Mouse (Mus musculus): ENCODE measurements around the gene Nav2.

Gene Nav2

DNA sequence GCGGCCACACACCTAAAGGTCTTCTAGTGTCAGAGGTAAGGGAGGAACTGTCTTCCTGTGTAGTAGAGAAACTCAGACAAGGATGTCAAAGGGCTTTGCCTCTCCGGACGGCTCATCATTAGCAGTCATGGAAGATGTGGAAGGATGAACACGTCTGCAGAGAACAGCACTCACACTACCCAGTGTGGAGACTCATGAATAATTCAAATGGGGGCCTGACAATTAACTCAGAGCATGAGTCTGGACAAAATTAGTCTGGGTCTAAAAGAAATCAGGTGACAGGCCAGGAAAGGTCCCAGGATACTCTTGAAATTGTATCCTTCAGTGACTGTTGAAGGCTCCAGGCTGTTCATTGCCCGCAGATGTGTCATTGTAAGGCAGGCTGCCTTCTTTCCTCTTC, 17.5 kb upstream of the Nav2 start:
- DNase-seq (ENCODE audit: low spot score), result no peak

GRCm38 (mm10) chr7:48893093-48893492, 15.4 kb upstream of the Nav2 start:
- DNase-seq (ENCODE audit: low spot score), result no peak

DNA sequence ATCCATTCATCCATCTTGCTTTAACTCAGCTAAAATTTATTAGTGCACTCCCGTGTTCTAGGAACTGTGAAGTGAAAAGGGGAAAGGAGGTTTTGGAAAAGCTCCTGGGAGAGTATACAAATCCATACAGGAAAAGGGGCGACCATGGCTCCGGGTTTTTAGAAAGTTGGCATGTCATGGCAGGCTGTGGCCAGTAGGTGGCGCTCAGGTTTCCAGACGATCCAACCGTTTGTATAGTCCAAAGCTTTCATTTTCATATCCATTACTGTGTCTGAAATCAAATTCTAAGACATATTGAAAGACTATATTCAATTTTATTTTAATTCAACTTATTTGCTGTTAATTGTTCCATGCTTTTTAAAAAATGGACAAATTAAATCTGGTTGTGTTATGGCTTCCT, 14.4 kb upstream of the Nav2 start:
- DNase-seq (ENCODE audit: low spot score), result peak; percentile 16

DNA sequence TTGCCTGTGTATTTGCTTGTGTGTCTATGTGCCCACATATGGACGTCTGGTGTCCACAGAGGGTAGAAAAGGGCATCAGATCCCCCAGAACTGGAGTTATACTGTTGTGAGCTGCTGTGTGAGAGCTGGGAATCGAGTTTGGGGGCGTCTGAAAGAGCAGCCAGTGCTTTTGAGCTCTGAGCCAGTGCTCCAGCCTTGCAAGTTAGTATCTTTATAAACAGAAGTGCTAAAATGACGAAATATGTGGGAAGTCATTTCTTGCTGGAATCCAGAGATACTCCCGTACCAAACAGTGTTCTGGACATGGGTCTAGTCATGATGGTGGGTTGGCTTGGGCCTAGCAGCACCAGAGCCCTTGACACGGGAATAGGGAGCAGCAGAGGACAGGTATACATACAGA, 13.8 kb upstream of the Nav2 start:
- no peak for DNase-seq (ENCODE audit: low spot score)

- no peak for DNase-seq (ENCODE audit: low spot score)
Observed at GRCm38 (mm10) chr7:48895475-48895874, 13.0 kb upstream of the Nav2 start.

- no peak for DNase-seq (ENCODE audit: low spot score)
Observed at GRCm38 (mm10) chr7:48896051-48896450, 12.5 kb upstream of the Nav2 start.

GRCm38 (mm10) chr7:48897539-48898163, 10.9 kb upstream of the Nav2 start:
- DNase-seq (ENCODE audit: low spot score), result no peak

DNA sequence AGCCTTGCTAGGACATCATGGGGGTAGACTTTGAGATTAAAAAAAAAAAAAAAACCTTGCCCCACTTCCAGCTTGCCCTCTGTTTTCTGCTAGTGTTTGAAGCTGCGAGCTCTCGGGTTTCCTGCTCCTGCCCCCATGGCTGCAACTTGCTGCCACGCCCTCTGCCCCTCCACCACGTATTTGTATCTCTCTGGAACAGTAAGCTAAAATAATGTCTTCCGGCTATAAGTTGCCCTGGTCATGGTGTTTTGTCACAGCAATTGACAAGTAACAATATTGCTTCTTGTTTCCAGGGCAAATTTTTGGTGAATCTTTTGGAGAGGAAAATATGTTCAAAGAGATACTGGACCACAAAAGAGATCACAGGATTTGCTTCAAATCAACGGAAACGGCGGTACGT, 10.1 kb upstream of the Nav2 start:
- DNase-seq (ENCODE audit: low spot score), result no peak

- DNase-seq (ENCODE audit: low spot score), result no peak
Observed at GRCm38 (mm10) chr7:48900408-48901167, 7.9 kb upstream of the Nav2 start.

DNA sequence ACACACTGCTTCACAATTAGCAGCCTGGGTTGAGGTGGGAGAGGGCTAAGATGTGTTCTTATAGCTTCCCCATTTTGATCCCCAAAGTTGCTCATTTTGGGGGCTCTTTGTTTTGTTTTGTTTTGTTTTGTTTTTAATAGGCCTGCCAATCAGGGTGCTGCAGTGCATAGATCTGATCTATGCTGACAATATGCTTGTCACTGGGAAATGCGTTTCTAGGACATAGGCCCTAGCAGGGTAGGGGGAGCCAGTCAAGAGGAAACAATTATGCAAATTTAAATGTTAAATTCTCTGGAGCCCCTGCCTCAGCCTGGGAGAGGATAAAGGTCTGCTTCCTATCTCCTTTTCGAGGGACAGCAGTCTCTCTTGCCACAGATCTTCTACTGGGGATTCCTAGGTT, 6.1 kb upstream of the Nav2 start:
- no peak for DNase-seq (ENCODE audit: low spot score)

DNA sequence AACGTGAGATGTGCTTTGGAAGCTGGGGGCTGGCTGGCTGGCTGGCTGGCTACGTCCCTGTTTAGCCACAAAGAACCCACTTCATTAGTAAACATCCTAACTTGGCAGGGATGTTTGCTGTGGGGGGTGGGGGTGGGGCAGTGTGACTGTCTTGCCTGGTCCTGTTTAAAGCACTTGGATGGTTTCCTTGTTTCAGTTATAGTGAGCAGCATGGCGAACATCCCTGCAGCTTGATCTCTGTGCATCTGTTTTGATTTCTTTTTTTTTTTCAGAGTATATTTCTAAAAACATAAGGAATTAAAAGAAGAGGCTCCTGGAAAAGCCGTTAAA, 791 bp downstream of the Nav2 start:
- no peak for DNase-seq (ENCODE audit: low spot score)

DNA sequence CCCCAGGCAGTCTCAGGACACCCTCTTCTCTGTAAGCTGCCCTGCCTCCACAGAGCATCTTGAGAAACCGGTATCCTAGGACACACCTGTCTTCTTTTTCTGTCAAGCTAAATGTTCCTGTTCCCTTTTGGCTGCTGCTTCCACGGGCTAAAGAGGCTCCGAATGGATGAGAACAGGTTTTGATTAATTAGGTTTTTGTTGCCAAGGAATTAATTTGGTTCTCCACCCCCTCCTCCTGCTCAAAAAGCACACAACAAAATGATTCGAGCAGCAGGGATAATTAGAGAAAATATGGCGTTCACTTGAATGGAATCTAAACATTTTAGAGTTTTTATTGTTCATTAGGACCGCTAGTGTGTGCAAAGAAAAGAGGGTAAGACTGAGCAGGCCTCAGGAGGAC, 1.8 kb downstream of the Nav2 start:
- DNase-seq (ENCODE audit: low spot score), result no peak

DNA sequence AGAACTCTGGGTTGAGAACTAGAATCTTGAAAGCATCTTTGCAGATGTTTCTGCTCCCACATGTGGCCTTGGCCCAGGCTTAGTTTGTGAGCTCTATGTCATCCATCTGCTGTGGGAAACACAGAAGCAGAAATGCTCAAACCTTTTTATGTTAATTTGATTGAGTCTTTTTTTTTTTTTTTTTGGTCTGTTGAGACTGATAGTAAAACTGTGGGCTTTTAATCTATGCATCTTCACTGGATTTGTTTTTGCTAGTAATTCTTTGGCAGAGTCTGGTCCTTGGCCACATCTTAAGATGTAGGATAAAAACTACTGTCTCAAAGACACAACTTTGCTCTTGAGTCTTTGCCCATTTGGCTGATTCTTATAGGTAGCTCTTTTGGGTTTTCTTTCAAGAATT, 2.6 kb downstream of the Nav2 start:
- no peak for DNase-seq (ENCODE audit: low spot score)

GRCm38 (mm10) chr7:48914630-48915506, 6.4 kb downstream of the Nav2 start:
- DNase-seq (ENCODE audit: low spot score), result no peak

GRCm38 (mm10) chr7:48917463-48917862, 8.9 kb downstream of the Nav2 start:
- no peak for DNase-seq (ENCODE audit: low spot score)

- no peak for DNase-seq (ENCODE audit: low spot score)
Observed at GRCm38 (mm10) chr7:48917988-48918387, 9.5 kb downstream of the Nav2 start.

DNA sequence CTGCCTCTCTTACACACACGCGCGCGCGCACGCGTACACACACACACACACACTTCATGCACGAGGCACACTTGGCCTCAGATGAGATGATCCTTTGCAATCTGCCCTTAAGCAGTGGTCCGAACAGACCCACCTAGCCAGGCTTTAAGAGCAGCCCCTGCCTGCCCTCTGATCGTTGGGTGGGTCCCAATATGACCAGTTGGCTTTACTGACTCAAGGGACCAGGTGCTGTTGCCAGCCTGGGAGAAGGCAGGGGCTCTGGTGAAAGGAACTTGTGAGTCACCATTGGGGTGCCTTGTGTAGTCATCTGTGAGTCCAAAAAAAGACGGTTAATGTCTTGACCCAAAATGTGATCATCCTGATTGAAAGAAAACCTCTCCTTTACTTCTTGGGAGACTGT, 9.9 kb downstream of the Nav2 start:
- DNase-seq (ENCODE audit: low spot score), result no peak

GRCm38 (mm10) chr7:48923620-48924019, 15.1 kb downstream of the Nav2 start:
- no peak for DNase-seq (ENCODE audit: low spot score)

- DNase-seq (ENCODE audit: low spot score), result no peak
Observed at GRCm38 (mm10) chr7:48925214-48925613, 16.7 kb downstream of the Nav2 start.

GRCm38 (mm10) chr7:48928364-48928763, 19.8 kb downstream of the Nav2 start:
- DNase-seq (ENCODE audit: low spot score), result peak; percentile 21

GRCm38 (mm10) chr7:48930399-48930798, 21.9 kb downstream of the Nav2 start:
- no peak for DNase-seq (ENCODE audit: low spot score)

DNA sequence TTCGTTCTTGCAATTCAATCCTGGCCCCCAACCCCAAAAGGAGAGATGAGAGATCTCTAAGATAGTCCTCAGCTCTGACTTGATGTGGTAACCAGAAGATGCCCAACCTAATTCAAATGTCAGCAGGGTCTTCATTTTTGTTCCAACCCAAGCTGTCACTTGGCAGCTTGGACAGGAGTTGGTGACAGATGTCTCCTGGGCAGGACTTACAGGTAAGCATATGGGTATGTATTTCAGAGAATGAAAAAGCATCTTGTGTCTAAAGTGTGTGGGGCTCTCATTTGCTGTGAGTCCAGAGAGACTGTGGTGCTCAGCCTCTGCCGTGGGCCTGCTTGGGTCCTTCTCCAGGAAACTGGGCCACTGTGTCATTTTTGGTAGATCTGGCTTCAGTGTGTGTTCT, 23.6 kb downstream of the Nav2 start:
- DNase-seq (ENCODE audit: low spot score), result no peak

- DNase-seq (ENCODE audit: low spot score), result no peak
Observed at GRCm38 (mm10) chr7:48934816-48935215, 26.3 kb downstream of the Nav2 start.

All from testis, postnatal 14 days (tissue).